Mouse (Mus musculus) olfactory bulb, adult 2 months (tissue): Measurements from ENCODE around the gene Rnf44.

Source experiments
- CTCF ChIP-seq: fragments of 200-500 bp; IDR thresholded peaks from 2 replicates; pipeline ENCODE4 v1.5.1; 2012; ENCODE audit warnings: low read depth, mild to moderate bottlenecking, low read length, moderate library complexity; ENCODE audit not compliant: insufficient read depth
- POLR2A ChIP-seq: fragments of 200-500 bp; IDR thresholded peaks from 2 replicates; pipeline ENCODE4 v1.6.1; 2012; ENCODE audit warnings: mild to moderate bottlenecking, low read depth, low read length, moderate library complexity; ENCODE audit not compliant: insufficient read depth

GRCm38 (mm10) chr13:54681291-54681690 is 12.4 kb downstream of the Rnf44 start:
- no peak for TF ChIP-seq POLR2A
- no peak for TF ChIP-seq CTCF
